Mouse (Mus musculus) midbrain, embryonic 11.5 days (tissue): ENCODE data around the gene Fbxw8. TPM values are rescaled to one million over a fixed set of nuclear protein-coding genes. Genes with fewer than 3 reads are reported as not detected.

Source experiments
- ATAC-seq: fragments of 200-750 bp; cut with Nextera tagmentation; 2 replicates; pipeline ENCODE4 v1.8.0; 2017; ENCODE audit warnings: moderate TSS enrichment, moderate library complexity; ENCODE audit not compliant: low FRiP score
- DNase-seq: peaks from one replicate; pipeline ENCODE4 v3.0.0; 2015; ENCODE audit warnings: low spot score; ENCODE audit errors: missing footprints
- H3K27ac ChIP-seq: fragments of 300-500 bp; sonication (generic); 2 replicates; pipeline ENCODE4 v1.5.1; 2014; ENCODE audit warnings: low read depth, low read length
- H3K27me3 ChIP-seq: fragments of 300-500 bp; sonication (generic); 2 replicates; pipeline ENCODE4 v1.6.1; 2014; ENCODE audit warnings: mild to moderate bottlenecking, low read length, moderate library complexity, mixed read lengths; ENCODE audit not compliant: control insufficient read depth, insufficient read depth
- H3K36me3 ChIP-seq: fragments of 300-500 bp; sonication (generic); 2 replicates; pipeline ENCODE4 v1.6.1; 2014; ENCODE audit warnings: mild to moderate bottlenecking, low read length, moderate library complexity, mixed read lengths; ENCODE audit not compliant: control insufficient read depth, insufficient read depth
- H3K4me1 ChIP-seq: fragments of 300-500 bp; sonication (generic); 2 replicates; pipeline ENCODE4 v1.6.1; 2014; ENCODE audit warnings: low read length; ENCODE audit not compliant: control insufficient read depth, insufficient read depth
- H3K4me2 ChIP-seq: fragments of 300-500 bp; sonication (generic); 2 replicates; pipeline ENCODE4 v1.6.1; 2014; ENCODE audit warnings: mild to moderate bottlenecking, moderate library complexity
- H3K4me3 ChIP-seq: fragments of 300-500 bp; sonication (generic); 2 replicates; pipeline ENCODE4 v1.5.1; 2014; ENCODE audit warnings: low read depth, low read length
- H3K9ac ChIP-seq: fragments of 300-500 bp; sonication (generic); 2 replicates; pipeline ENCODE4 v1.6.1; 2014; ENCODE audit warnings: low read length
- H3K9me3 ChIP-seq: fragments of 300-500 bp; sonication (generic); 2 replicates; pipeline ENCODE4 v1.6.1; 2016; ENCODE audit warnings: low read length; ENCODE audit not compliant: control insufficient read depth
- WGBS: fragments of 180-500 bp; shearing (Covaris S2); extraction: QIAGEN DNeasy Blood & Tissue Kit; methylation state at CpG from one replicate; pipeline ENCODE4 v1.1.7; 2014; 5-methylcytosine and 5-hydroxymethylcytosine counted together
- polyA plus RNA-seq: library from polyadenylated mRNA; unstranded; fragments of >200 nt; fragmentation: Nextera tagmentation; extraction: Ambion mirVana; gene quantifications from 2 replicates; pipeline ENCODE4 v1.2.1, GENCODE M21; 2014

The Fbxw8 gene
- polyA plus RNA-seq, 1 experiment from 2014 or later, result 21.1 TPM

- Histone ChIP-seq H3K4me1 (no peaks in the 10 kb centered on the region; the same call in 1 of the 2 replicates), H3K4me3 (no peak overlapping the region), H3K36me3 (no peaks in the 10 kb centered on the region), H3K27ac (no peak overlapping the region), H3K9me3 (no peaks in the 10 kb centered on the region), H3K27me3 (no peaks in the 10 kb centered on the region), H3K4me2 (no peak overlapping the region), H3K9ac (no peak overlapping the region)
- ATAC-seq, result no peak
- DNase-seq, result no peak
- 79% methylated on average over 8 of the region's 8 CpGs for WGBS
Measured at GRCm38 (mm10) chr5:118051981-118052662, 103.1 kb downstream of the Fbxw8 start.

DNA sequence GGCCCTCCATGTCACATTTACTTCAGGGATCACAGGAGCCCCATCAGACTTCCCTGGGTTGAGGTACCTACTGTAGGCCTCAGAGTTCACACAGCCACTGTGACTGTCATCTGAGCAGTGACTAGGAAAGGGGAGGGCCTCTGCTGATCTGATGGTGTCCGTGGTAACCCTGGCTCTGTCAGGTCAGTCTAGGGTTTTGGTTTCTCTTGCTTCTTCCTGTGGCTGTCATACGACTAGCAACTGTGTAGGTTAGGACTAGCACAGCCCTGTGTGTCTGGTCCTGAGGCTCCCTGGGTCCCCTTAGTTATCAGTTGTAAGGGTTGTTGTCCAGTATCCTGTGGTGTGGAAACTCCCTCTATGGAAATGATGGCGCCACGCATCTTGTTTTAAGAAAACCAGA is 104.5 kb downstream of the Fbxw8 start:
- WGBS, result 83% methylated on average over 4 of the region's 4 CpGs

DNA sequence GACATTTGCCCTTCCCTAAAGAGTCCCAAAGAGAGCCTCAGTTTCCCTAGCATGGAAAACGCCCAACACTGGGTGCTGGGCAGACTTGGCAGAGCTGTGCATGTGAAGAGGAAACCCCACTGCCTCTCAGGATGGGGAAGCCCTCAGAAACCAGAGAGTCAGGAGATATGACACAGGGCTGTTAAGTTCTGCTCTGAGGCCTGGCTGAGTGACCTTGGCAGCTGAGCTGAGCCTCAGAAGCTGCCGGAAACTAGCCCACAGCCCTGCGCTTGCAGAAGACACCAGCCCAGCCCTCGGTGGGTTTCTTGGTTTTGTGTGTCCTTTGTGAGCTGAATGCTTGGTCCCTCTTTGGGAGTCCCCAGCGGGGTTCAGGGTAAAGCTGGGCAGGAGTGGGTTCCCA is 106.3 kb downstream of the Fbxw8 start:
- ATAC-seq (no peak), DNase-seq (no peak)
- WGBS, result 88% methylated on average over 5 of the region's 5 CpGs
- no peak overlapping the region for H3K4me2 ChIP-seq
- H3K4me3 ChIP-seq, result no peak overlapping the region
- H3K27ac ChIP-seq, result no peak overlapping the region
- H3K36me3 ChIP-seq, result no peaks in the 10 kb centered on the region
- H3K27me3 ChIP-seq, result no peaks in the 10 kb centered on the region
- H3K9me3 ChIP-seq, result no peaks in the 10 kb centered on the region
- H3K9ac ChIP-seq, result no peak overlapping the region
- no peaks in the 10 kb centered on the region for H3K4me1 ChIP-seq

More for the DNA sequence above, 104.5 kb downstream of the Fbxw8 start:
- Histone ChIP-seq H3K4me3 (no peak overlapping the region), H3K9me3 (no peaks in the 10 kb centered on the region), H3K4me2 (no peak overlapping the region), H3K27me3 (no peaks in the 10 kb centered on the region), H3K27ac (no peak overlapping the region), H3K9ac (no peak overlapping the region), H3K4me1 (no peaks in the 10 kb centered on the region), H3K36me3 (no peaks in the 10 kb centered on the region)
- DNase-seq (no peak), ATAC-seq (no peak)

- Histone ChIP-seq H3K4me1 (no peaks in the 10 kb centered on the region), H3K36me3 (no peaks in the 10 kb centered on the region), H3K9ac (no peak overlapping the region), H3K4me2 (no peak overlapping the region), H3K9me3 (no peaks in the 10 kb centered on the region), H3K27ac (no peak overlapping the region), H3K4me3 (no peak overlapping the region), H3K27me3 (no peaks in the 10 kb centered on the region)
- ATAC-seq (no peak), DNase-seq (no peak)
- 83% methylated on average over 4 of the region's 4 CpGs for WGBS
Measured at GRCm38 (mm10) chr5:118048412-118048811, 106.9 kb downstream of the Fbxw8 start.

DNA sequence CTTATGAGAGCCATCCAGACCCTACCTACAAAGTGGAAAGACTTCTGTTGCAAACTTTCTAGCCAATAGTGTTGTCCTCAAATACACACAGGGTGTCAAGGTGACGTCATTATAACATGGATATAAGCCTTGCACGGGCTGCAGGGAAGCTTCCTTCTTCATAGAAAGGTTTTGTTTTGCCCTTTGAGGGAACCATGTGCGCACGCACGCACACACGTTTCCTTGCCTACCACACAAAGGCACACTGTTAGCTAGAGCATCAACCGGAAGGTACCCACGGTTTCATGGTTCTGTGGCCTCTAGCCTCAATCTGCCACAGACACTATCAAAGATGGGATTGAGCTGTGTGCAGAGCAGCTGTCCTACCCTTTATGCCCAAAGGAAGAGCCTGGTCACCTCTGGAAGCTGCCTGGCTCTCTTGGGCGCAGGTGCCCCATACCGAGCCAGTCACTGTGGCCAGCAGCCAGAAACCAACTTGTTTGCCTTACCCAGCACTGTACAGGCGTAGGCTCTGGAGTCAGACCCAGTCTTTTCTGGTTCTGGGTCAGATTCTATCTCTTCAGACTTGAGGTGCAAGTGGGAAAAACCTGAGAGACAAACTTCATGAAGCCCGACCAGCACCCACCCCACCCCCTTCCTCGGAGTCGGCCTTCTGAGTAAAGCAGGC is 108.0 kb downstream of the Fbxw8 start:
- Histone ChIP-seq H3K9ac (no peak overlapping the region), H3K27ac (no peak overlapping the region), H3K27me3 (no peaks in the 10 kb centered on the region), H3K4me1 (no peaks in the 10 kb centered on the region), H3K36me3 (no peaks in the 10 kb centered on the region), H3K4me3 (no peak overlapping the region), H3K9me3 (no peaks in the 10 kb centered on the region), H3K4me2 (no peak overlapping the region)
- DNase-seq, result no peak
- 90% methylated on average over 14 of the region's 14 CpGs for WGBS
- ATAC-seq, result no peak

DNA sequence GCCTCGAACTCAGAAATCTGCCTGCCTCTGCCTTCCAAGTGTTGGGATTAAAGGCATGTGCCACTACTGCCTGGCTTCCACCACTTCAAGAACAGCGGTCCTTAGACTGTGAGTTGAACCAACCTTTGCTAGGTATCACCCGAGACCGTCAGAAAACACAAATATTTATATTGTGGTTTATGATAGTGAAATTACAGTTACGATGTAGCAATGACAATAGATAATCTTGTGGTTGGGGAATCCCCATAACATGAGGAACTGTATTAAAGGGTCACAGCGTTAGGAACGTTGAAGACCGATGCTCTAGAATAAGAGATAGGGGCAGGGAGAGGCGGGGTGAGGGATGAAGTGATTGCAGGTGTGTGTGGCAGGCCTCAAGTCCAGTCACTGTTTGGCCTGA is 109.9 kb downstream of the Fbxw8 start:
- H3K9me3 ChIP-seq, result no peaks in the 10 kb centered on the region
- no peaks in the 10 kb centered on the region for H3K4me1 ChIP-seq
- no peaks in the 10 kb centered on the region for H3K36me3 ChIP-seq
- no peak overlapping the region for H3K27ac ChIP-seq
- H3K4me3 ChIP-seq, result no peak overlapping the region
- no peak overlapping the region for H3K4me2 ChIP-seq
- H3K9ac ChIP-seq, result no peak overlapping the region
- DNase-seq, result no peak
- no peak for ATAC-seq
- H3K27me3 ChIP-seq, result no peaks in the 10 kb centered on the region
- 89% methylated on average over 9 of the region's 9 CpGs for WGBS

GRCm38 (mm10) chr5:118044907-118045306 is 110.4 kb downstream of the Fbxw8 start:
- no peaks in the 10 kb centered on the region for H3K4me1 ChIP-seq
- no peak overlapping the region for H3K4me3 ChIP-seq
- H3K4me2 ChIP-seq, result no peak overlapping the region
- no peaks in the 10 kb centered on the region for H3K36me3 ChIP-seq
- H3K27ac ChIP-seq, result no peak overlapping the region
- ATAC-seq (no peak), DNase-seq (no peak)
- H3K27me3 ChIP-seq, result no peaks in the 10 kb centered on the region
- WGBS, result 91% methylated on average over 6 of the region's 6 CpGs
- no peak overlapping the region for H3K9ac ChIP-seq
- no peaks in the 10 kb centered on the region for H3K9me3 ChIP-seq

- Histone ChIP-seq H3K27ac (no peak overlapping the region), H3K4me1 (no peaks in the 10 kb centered on the region; the same call in 1 of the 2 replicates), H3K9ac (no peak overlapping the region), H3K4me2 (no peak overlapping the region), H3K9me3 (no peaks in the 10 kb centered on the region), H3K36me3 (no peaks in the 10 kb centered on the region), H3K27me3 (no peaks in the 10 kb centered on the region), H3K4me3 (no peak overlapping the region)
- 92% methylated on average over 4 of the region's 4 CpGs for WGBS
- DNase-seq (no peak), ATAC-seq (no peak)
Measured at GRCm38 (mm10) chr5:118043761-118044160, 111.5 kb downstream of the Fbxw8 start.

- H3K27me3 ChIP-seq, result no peaks in the 10 kb centered on the region
- 94% methylated on average over 6 of the region's 6 CpGs for WGBS
Measured at GRCm38 (mm10) chr5:118042599-118042998, 112.7 kb downstream of the Fbxw8 start.

More at GRCm38 (mm10) chr5:118042599-118042998, 112.7 kb downstream of the Fbxw8 start:
- Histone ChIP-seq H3K4me2 (no peak overlapping the region), H3K9ac (no peak overlapping the region), H3K4me3 (no peak overlapping the region), H3K27ac (no peak overlapping the region), H3K4me1 (peaks cover 7% of the 10 kb centered on the region; the same call in 1 of the 2 replicates), H3K36me3 (no peaks in the 10 kb centered on the region), H3K9me3 (no peaks in the 10 kb centered on the region)
- ATAC-seq (no peak), DNase-seq (no peak)
